Mouse (Mus musculus) left cerebral cortex, adult 9 months (tissue): ENCODE measurements around the gene Adam11.
A peak's percentile ranks its signal among the peaks of the same experiment; 100 is the strongest.

Source experiments
- DNase-seq, 2 experiments: peaks; one replicate each; pipeline ENCODE4 v3.0.0; 2022; ENCODE audit warnings: low spot score in 2 of 2

The Adam11 gene

GRCm38 (mm10) chr11:102753591-102754324, 7.5 kb upstream of the Adam11 start:
- no peak for DNase-seq

- no peak for DNase-seq
Observed at GRCm38 (mm10) chr11:102754416-102754815, 6.8 kb upstream of the Adam11 start.

DNA sequence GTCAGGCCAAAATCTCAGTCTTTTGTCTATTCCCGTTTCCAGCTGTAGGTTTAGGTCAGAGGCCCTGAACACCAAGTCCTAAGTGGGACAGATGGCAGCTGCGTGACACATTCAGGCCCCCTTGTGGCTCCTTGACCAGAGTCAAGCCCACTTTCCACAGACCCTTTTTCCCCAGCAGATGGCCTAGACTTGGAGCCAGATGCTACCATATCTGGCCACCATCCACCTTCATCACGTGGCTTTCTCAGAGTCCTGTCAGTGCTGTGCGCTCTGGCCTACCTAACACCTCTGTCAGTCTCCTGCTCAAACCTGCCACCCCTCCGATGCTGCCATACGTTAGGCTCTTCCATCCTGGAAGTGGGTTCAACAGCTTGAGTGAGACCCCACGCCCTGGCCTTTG, 5.8 kb upstream of the Adam11 start:
- no peak for DNase-seq

DNA sequence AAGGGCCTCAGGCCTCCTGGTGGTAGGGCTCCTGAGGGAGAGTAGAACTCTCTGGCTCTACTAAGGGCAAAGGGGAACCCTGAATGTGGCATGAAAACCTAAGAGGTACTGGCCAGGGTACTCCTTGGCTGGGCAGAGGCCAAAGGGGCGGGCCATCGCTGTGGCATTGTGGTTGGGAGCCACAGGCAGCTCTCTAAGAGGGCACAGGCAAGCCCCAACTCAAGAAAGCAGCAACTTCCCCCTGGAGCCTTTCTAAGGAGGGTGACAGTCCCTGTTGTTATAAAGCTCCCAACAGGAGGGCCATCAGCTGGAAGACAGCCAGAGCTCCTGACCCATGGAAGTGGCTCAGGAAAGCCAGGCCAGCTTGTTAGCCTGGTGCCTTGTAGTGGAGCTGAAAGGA, 2.3 kb upstream of the Adam11 start:
- no peak for DNase-seq

GRCm38 (mm10) chr11:102760805-102761308, 382 bp upstream of the Adam11 start:
- no peak for DNase-seq

DNA sequence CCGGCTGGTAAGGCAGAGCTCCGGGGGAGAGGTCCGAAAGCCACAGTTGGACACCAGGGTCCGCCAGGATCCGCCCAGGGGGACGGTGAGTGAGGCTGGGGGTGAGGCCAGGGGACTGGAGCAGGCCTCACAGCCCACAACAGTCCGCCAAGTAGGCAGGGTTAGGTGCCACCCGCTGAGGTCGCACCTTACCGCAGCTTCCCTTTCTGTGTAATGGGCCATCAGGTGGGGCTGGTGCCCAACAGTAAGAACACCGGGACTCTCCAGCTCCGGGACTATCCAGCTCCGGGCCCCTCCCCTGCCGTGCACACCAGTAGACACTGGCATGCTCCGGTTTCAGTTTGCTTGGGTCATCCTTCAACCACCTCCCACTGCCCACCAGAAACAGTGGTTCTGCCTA, 1.0 kb downstream of the Adam11 start:
- DNase-seq = no peak

DNA sequence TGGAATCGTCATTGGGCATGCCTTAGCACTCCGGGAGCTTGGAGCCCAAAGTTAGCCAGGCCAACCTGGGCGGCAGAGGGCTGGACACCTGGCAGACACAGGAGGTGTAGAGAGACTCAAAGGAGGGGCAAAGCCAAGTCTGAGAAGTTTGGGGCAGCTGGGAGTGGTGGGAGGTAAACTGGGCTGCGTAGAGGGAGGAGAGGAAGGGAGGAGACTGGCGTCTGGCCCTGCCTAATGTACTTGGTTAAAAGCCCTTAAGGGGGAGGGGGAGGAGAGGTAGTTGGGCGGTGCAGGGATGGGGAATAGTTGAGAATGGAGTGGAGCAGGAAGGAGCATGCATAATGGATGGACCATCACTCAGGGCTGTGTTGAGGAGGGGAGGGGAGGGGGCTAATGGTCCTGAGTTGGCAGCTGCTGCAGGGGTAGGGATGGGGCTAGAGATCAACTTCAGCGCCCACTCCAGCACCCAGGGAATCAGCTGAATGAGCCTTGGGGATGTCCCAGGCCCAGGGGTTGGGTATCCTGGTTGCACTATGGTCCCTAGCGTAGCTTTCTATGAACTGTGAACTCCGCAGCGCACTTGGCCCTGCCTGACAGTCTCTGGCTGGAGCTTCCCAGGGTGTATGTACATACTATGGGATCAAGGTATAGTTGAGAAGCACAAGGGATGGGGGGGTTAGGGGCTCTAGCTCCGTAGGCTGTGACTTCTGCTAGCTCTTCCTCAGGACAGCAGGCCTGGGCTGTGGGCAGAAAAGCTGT, 1.9 kb downstream of the Adam11 start:
- DNase-seq = no peak

GRCm38 (mm10) chr11:102765416-102765815, 4.2 kb downstream of the Adam11 start:
- no peak for DNase-seq

DNA sequence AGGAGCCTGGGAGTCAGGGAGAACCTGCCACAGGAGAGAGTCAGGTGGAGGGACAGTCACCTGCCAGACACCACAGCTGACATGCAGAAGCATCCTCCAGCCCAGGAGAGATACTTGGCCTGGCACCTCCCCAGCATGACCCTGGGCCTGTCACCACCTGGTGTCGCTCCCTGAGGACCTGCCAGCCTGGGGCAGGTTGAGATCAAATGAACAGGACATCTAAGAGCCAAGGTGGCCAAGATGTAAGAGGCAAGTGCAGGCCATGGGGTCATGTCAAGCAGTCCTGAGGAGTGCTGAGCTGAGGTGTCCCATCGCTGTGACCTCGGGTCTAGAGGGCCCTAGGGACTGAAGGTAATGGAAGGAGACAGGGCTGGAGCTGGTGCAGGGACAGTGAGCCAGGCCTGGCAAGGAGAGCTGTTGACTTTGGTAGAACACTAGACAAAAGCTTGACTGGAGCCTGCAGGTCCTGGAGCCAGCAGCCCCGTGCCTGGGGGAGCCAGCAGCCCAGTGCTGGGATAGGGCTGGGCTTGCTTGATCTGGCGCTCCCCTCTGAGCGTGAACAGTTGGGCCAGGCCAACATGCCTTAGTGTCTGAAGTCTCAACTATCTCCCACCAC, 5.9 kb downstream of the Adam11 start:
- no peak for DNase-seq

DNA sequence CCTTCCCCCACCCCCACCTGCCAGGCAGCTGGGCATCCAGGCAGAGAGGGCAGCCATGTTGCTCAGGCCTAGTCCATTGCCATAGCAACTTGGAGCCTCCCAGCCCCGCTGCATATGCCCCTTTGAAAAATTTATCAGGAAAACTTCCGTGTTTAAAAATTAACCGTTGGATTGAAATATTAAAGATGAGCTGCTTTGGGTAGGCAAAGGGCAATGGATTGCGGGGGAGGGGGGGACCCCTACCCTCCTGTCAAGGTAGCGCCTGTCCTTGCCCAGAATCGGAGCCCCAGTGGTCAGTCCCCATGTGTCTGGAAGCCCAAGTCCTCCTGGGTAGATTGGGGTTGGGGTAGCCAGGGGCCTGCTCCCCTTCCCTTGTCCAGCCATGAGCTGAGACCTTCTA, 7.9 kb downstream of the Adam11 start:
- no peak for DNase-seq

DNA sequence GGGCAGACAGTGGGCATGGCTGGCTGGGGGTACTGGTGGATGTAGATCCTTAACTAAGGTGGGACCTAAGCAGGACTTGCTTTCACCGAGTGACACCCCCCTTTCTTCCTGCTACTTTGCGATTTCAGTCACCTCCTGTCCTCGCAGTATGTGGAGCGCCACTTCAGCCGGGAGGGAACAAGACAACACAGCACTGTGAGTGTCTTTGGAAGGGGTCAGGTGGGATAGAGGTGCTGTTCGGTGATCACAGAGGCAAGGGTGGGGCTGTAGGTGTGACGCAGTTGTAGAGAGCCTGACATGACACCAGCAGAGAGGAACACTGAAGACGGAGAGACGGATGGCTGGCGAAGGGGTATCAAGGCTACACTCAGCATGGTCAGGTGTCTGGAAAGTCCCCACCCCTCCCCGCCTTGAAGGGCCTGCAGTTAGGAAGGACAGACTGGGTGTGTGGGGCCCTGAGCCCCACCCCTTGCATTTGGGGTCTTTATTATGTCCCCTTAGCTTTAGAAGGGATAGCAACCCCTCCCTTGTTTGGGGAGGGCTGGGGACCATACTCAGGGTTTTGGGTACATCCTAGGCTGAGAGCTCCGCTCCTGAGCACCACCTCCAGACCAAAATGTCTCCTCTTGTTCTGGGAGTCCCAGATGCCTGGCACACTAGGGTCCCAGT, 8.9 kb downstream of the Adam11 start:
- DNase-seq = no peak

- DNase-seq = no peak
Observed at GRCm38 (mm10) chr11:102770662-102771435, 9.6 kb downstream of the Adam11 start.

- DNase-seq = no peak
Observed at GRCm38 (mm10) chr11:102771916-102772714, 10.9 kb downstream of the Adam11 start.

GRCm38 (mm10) chr11:102772771-102773700, 11.8 kb downstream of the Adam11 start:
- DNase-seq = no peak

- DNase-seq = peak in 1 of 2 experiments; percentile 87
Observed at GRCm38 (mm10) chr11:102773713-102774611, 12.7 kb downstream of the Adam11 start.

- DNase-seq = peak; percentile 48 to 70
Observed at GRCm38 (mm10) chr11:102774621-102775141, 13.4 kb downstream of the Adam11 start.

DNA sequence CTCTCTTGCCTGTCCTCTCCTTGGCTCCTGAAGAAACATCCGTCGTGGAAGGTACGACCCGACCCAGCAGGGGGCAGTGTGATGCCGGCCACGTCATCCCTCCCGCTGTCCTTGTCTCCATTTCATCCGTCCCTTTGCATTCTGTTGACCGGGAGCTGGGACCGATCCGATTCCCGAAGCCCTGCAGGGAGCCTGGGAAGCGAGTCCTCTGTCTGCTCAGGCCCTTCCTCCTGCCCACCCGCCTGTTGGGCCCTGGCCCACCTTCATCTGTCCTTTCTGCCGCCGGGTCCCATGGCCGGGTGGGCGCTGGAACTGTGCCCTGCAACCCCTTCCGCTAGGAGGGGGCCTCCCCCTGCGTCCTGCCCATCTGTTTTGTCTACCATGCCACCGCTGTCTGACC, 16.4 kb downstream of the Adam11 start:
- peak in 1 of 2 experiments; percentile 73 for DNase-seq

DNA sequence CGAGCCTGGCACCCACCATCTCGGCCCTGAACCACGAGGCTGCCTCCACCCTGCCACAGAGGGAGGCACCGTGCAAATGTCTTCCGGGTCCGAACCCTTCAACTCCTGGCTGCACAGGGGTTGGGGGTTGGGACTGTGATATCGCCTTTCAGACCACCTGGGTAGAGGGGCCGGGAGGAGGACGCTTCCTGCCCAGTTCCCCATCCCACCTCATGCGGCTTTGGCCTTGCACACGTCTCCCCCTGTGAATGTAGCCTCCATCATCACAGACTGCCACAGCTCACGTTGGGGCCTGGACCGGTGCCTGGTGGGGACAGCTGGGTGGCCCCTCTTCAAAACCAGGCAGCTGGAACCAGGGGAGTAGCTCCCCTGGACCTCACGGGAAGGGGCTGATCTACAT, 16.9 kb downstream of the Adam11 start:
- no peak for DNase-seq
